Mouse (Mus musculus): ENCODE data around the gene Hexdc.

Gene Hexdc

DNA sequence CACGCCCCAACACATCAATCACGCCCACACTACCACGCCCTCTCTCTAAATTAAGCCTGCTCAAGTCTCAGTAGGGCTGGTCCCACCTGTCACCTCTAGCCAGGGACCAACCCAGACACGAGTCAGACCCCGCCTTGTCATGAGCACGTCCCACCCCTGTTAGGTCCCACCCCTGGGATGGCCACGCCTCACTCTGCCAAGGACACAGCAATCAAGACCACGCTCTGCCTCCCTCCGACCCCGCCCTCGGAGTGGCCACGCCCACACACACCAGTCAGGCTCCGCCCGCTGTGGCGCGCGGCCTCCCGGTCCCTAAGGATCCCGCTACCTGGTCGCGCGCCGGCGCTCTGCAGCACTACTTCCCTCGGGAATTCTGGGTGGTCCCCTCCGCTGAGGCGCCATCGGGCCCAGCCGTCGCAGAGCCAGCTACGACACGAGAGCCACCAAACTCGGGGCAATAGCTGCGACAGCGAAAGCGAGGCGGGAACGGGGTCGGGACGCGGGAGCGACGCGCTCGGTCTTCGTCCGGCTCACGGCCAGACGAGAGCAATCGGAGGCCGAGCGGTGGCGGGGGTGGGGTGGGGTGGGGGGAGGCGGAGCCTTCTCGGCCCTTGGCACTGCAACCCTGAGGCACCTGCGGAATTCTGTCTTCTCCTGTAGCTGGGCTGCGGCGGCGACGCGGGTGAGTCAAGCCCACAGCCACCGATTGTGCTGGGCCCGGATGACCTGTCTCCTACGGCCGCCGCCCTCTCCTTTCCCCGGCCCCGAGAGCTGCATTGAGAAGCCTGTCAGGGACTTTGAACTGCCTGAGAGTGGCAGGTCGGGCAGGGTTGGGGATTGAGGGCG lies at the start of gene Hexdc, which contains the start of gene Ogfod3:
TSS of gene Hexdc (plus strand) at position 273 of the 846 bp plus-strand sequence.
TSS of gene Ogfod3 (minus strand) at position 551 of the 846 bp plus-strand sequence.
- in situ Hi-C loops (cut with MboI; ENCODE audit: low sequenced_read_pairs) = no loop called here

DNA sequence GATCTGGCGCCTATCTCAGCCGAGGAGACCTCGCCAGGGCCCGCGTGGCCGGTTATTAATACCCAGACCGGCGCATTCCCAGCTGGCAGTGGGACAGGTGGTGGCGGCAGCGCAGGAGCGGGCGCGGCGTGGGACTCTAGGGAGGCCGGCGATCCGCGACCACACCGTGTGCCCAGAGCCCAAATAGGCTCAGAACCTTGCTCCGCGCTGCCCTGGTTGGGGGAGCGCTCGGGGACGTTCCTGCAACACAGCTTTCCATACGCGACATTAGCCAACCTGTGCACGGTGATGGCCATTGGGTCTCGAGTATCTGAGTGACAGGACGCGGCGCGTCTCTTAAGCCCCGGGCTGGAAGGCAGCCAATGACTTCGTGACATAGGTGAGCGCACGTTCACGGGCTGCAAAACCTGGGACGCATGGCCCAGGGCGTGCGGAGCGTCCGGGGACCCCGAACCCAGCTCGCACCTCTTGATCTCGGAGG lies 47.8 kb upstream of the Hexdc start:
- in situ Hi-C loops (cut with MboI; ENCODE audit: low sequenced_read_pairs) = no loop called here

DNA sequence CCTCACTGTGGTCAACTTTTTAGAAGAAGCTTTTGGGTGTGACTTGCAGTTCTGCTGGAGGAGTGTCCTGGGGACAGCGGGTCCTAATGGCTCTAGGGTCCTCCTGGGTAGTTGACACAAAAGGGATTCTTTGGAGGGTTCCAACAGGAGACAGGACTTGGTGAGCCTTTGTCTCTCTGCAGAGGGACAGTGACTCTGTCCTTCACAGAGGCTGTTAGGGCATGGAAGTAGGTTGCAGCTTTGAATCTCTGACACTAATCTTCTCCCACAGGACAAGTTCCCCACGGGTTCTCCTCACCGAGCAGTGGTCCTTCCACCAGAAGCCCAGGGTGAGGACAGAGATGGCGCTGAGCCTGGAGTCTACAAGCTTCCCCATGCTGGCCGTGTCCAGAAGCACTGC lies 44.3 kb upstream of the Hexdc start, which contains the start of gene Uts2r:
TSS of gene Uts2r (plus strand) at position 301 of the 400 bp plus-strand sequence.
- in situ Hi-C loops (cut with MboI; ENCODE audit: low sequenced_read_pairs) = no loop called here

DNA sequence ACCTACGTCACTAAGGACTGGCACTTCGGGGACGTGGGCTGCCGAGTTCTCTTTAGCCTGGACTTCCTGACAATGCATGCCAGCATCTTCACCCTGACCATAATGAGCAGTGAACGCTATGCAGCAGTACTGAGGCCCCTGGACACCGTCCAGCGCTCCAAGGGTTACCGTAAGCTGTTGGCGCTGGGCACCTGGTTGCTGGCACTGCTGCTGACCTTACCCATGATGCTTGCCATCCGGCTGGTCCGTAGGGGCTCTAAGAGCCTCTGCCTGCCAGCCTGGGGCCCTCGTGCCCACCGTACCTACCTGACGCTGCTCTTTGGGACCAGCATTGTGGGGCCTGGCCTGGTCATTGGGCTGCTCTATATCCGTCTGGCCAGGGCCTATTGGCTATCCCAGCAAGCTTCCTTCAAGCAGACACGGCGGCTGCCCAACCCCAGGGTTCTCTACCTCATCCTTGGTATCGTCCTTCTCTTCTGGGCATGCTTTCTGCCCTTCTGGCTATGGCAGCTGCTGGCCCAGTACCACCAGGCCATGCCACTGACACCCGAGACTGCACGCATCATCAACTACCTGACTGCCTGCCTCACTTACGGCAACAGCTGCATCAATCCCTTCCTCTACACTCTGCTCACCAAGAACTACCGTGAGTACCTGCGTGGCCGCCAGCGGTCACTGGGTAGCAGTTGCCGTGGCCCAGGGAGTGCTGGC lies 43.4 kb upstream of the Hexdc start:
- in situ Hi-C loops (cut with MboI; ENCODE audit: low sequenced_read_pairs) = no loop called here

DNA sequence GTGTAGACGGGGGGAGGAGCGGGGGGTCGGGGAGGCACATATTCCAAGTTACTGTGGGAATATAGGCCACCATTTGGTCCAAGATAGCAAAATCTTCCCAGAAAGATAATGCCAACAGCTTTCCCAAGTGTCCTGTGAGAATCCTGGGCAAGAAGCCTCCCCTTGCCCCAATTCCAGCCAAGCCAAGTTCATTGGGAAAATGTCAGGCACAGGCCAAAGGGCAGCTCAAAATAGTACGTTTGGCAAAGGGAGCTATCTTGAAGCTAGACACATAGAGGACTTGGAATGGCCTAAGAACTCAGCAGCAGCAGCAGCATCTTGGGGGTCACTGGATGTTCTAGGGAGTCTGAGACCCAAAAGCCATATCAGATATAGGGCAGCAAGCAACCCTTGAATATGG lies 40.5 kb upstream of the Hexdc start:
- in situ Hi-C loops (cut with MboI; ENCODE audit: low sequenced_read_pairs) = no loop called here

DNA sequence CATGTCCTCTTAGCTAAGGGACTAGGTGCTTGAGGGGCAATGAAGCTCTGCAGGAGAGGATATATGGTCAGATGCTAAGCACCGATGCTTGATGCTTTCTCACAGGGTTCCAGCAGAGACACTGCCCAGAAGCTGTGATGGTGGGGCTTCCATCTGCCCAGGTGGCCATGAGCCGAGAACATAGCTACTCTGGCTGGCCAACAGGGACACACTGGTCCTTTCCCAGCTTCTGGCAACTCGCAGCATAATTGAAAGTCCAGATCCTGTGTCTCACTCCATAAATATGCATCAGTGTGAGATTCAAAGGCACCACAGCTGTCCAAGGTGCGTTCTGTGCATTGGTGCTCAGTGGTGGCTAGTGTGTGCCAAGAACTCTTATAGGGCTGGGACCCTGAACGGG lies 31.0 kb upstream of the Hexdc start:
- in situ Hi-C loops (cut with MboI; ENCODE audit: low sequenced_read_pairs) = no loop called here

DNA sequence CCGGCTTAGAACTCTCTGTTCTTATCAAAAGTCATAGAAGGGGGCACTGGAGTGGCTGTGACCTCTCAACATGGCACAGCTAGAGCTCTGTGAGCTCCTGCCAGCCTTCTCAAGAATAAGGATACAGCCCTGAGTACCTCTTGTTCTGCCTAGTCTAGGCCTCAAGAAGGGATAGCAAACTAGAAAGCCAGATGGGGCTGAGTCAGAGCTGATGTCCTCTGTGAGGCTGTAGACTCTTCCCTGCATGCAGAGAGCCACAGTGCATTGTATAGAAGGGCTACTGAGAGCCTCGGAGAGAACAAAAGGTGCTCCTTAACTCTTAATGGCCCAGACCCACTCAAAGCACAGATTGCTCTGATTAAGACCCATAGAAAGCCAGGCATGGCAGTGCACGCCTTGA lies 30.0 kb upstream of the Hexdc start:
- in situ Hi-C loops (cut with MboI; ENCODE audit: low sequenced_read_pairs) = no loop called here

DNA sequence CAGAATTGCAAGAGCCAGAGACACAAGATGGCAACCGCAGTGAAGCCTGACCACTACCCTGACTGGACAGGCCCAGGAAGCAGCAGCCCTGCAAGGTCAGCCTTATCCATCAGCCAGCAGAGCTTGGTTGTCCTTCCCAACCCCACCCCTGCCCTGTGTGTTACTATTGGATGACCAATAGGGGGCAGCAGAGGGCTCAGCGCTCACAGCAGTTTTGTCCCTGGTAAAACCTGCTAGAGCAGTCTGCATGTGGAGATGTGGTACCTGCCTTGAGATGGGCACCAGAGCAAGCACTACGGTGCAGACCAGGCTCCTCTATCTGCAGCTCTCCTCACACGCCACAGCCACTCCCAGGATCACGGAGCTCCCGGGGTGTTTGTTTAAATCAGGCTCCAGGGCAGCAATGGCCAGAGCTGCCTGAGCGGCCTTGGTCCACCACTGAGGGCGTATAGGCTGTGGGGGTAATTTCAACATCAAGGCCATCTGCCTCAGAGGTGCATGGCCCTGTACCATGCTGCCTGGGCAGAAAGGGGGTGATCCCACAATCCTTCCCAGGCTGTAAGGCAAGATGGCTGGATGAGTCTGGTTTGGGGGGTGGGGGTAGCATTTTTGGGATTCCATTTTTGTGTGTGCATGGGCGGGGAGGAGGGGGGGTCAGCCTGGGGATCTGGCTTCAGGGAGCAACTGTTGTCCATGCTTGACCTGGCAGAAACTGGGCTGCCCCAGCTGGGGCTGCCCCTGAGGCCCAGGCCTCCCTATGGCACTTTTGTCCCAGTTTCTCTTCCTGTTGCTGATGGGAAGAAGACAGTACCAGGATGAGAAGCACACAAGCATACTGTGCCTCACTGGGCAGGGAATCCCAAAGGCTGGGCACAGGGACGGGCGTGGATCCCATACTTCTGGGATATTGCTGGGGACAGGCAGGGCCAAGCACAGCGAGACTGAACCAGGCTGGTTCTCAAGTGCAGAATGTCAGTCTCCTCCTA lies 27.7 kb upstream of the Hexdc start:
- in situ Hi-C loops (cut with MboI; ENCODE audit: low sequenced_read_pairs) = no loop called here

DNA sequence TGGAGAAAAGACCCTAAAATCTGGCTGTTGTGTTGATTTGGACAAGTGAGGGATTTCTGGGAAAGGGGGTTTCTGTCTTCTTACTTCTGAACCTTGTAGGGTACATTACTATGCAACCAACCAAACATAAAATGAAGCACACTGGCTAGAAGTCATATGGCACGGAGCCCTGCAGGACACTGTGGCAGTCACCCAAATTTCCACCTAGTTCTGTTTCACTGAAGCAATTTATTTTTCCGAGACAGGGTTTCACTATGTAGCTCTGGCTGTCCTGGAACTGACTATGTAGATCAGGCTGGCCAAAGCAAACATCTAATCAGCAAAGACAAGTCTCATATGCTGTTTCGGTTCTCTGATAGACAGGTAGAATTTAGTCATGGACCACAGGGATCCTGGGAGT lies 14.6 kb upstream of the Hexdc start:
- in situ Hi-C loops (cut with MboI; ENCODE audit: low sequenced_read_pairs) = no loop called here

DNA sequence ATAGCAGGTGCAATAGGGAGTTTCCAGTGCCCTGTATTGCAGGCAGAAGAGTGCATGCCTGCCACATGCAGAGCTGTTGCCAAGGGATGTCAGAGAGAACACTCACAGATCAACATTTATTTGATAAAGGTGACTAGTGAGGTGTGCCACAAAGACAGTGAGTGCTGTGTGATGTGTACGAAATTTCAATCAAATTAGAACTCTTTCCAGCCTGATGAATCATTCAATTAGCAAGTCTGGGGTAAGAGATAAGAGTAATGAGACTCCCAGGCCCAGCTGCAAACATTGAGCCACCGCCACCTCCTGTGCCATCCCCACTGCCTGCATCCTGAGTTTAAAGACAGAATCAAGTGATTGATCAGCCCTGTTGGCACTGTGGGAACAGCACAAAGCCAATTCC lies 11.5 kb upstream of the Hexdc start:
- in situ Hi-C loops (cut with MboI; ENCODE audit: low sequenced_read_pairs) = no loop called here

DNA sequence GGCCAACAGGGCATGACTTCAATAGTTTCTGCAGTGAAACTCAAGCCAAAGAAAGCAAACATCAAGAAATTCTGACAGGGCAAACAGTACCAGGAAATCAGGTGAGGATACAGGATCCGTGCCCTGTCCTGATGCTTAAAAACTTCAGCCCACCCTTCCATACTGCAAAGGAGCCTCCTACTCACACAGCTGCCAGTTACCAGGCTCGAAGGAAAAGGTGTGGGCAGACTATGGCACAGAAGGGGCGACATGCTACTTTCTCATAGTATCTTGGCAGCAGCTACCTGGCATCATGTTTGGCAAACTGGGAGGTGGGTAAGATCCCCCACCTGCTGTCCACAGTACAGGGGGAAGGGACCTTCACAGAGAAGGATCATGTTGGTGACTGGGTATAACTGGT lies 10.8 kb upstream of the Hexdc start:
- in situ Hi-C loops (cut with MboI; ENCODE audit: low sequenced_read_pairs) = no loop called here

DNA sequence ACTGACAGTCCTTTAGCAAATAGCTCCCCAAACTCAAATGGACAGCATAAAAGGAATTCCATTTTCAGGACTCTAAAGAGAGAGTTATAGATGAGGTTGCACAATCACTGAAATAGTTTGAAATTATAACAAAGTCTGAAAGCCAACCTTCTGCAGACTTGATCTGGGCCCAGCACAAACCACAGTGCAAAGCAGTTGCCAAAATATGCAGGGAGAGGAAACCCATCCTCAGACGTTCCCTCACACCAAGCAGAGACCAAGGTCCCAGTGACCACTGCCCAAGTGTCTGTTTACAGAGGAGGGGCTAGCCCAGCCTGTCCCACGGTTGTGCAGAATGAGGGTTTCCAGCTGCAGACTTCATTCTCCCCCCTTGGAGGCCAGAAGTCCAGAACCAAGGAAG lies 5.6 kb upstream of the Hexdc start:
- in situ Hi-C loops (cut with MboI; ENCODE audit: low sequenced_read_pairs) = no loop called here

DNA sequence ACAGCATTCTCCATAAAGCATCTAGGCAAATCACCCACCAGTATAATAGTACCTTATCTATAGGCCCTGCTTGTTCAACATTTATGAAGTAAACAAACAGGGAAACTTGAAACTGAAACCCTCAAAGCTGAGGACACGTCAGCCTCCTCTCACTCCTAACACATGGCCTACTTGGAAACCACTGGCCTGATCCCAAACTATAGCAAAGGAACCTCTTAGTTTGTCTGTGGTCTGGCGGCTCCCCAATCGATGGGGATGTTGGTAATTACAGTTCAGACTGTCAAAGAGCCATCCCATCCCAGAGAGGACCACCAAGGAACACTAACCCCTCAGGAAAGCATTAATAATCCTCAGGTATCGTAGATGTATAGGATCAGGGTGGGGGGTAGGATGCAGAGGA lies 4.4 kb upstream of the Hexdc start:
- in situ Hi-C loops (cut with MboI; ENCODE audit: low sequenced_read_pairs) = no loop called here

DNA sequence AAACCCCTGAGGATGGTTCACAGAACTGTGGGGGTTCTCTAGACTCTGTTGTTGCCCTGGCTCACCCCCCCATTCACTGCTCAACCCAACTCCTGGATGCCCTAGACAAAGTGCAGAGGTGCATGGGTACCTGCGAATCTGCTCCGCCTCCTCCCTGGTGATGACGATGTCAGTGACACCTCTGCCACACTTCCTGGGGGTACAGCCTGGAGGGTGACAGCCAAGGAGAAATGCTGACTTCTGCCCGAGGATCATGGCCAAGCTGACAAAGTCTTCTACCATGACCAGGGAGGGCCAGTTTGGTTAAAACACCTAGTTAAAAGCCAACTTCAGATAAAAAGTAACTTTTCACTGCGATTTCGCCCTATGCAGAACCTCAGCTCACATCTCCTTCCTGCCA lies 3.5 kb upstream of the Hexdc start:
- in situ Hi-C loops (cut with MboI; ENCODE audit: low sequenced_read_pairs) = no loop called here

DNA sequence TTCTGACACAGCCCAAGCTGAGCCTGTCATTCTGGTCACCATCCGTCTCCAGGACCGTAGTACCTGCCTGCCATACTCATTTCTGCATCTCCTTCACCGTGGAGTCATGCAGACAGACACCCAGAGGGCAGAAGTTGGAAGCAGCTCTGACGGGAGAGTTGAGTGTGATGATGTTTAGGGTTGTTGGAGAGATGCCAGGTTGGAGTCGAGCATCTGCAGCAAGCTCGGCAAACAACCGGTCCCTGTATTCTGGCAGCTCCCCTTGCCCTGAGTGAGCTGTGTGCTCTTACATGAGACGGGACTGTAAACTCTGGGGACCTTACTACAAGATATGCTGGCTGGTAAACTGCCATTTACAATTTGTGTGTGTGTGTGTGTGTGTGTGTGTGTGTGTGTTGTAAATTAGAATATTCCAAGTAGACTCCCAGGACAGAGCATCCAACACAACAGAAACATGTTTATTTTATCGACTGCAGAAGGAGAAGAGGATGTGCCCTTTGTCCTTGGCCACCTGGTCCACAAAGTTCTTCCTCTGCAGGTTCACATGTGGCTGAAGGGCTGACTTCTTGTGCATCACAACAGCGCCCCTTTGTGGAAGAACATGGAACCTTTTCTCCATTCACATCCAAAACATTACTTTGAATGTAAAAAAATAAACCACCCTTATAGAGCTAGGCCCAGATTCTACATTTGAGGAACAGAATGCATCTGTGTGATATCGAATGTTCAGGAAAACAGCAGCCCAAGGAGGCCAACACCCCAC lies 2.6 kb upstream of the Hexdc start:
- in situ Hi-C loops (cut with MboI; ENCODE audit: low sequenced_read_pairs) = no loop called here

DNA sequence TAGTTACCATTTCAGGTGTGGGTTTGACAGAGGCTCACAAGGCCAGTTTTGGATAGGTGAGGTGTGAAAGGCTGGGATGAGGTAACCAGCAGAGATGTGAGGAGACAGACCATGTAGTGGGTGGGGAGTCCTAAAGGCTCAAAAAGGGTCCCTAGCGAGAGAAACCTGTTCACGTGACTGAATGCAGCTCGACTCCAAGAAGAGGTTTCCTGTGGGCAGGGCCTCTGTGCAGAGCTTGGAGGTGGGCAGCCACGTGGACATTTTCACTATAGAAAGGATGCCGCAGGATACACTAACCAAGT lies 423 bp upstream of the Hexdc start:
- in situ Hi-C loops (cut with MboI; ENCODE audit: low sequenced_read_pairs) = no loop called here

DNA sequence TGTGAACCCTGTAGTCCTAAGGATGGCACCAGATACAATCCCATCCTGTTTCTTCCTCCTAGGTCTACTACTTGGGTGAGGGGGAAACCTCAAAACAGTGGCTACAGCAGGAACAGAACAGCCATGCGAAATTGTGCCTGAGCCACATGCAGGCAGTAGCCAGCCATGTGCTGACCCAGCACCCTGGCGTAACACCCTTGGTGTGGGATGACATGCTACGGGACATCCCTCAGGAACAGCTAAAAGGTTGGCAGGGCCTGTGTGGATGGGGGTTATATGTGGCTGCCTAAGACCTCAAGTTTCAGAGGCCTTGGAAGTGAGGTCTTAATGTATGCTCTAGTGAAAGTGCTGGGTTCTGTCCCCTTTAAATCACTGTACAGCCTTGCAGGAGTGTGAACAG lies 12.6 kb downstream of the Hexdc start:
- in situ Hi-C loops (cut with MboI; ENCODE audit: low sequenced_read_pairs) = no loop called here

DNA sequence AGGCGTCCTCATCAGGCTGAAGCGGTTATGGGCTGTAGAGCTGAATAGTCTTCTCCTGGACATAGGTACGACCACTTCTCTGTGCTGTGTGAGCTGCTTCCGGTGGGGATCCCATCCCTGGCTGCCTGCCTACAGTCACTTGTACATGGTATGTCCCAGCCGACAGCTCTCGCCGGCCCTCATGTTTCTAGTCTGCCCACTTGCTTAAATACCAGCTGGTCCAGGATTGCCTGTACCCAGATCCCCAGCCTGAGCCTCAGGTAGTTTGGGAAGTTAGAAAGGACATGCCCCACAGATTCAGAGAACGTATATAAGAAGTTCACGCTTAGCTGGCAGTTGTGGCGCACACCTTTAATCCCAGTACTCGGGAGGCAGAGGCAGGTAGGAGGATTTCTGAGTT lies 15.5 kb downstream of the Hexdc start:
- in situ Hi-C loops (cut with MboI; ENCODE audit: low sequenced_read_pairs) = no loop called here

DNA sequence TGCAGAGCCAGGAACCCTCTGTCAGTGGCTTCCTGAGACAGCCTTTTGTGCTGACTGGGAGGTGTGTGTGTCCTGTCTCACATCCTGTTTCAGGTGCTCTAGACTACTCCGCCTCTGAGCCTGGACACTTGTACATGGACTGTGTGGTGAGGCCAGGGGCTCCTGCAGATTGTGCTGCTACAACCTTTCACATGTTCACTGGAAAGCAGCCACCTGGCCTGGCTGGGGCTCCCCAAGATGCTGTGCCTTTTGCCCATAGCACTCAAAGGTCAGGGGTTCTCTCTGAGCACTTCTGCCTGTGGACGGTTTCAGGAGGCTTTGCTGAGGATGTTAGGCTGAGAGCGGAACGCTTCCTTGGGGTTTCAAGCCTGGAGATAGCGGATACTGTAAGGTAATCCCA lies 16.5 kb downstream of the Hexdc start:
- in situ Hi-C loops (cut with MboI; ENCODE audit: low sequenced_read_pairs) = no loop called here

DNA sequence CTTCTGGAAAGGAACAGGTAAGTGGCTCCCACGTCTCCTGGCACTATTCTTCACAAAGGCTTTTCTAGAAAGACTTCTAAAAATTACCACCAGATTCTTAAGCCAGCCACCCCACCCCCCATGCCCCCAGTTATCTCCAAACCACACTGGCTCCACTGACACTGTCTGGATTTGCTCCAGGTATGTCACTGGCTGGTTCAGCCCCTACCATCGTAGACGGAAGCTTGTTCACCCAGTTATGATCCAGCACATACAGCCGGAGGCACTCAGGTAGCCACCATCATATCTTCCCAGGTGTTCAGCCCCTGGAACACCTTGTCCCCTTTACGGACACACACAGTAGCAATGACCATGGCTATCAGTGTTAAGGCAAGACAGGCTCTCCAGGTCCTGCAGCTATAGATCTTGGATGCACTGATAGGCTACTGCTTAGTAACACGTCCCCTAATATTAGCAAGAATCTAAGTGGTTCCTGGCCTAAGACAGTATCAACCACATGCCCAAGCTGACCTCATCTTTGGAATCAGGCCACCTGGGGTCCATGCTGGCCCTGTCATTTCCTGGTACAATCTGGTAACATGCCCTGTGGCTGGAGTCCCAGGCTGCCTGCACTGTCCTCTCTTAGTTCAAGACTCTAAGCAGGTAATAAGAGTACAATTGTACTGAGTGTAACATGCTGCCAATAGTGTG lies 17.2 kb downstream of the Hexdc start:
- in situ Hi-C loops (cut with MboI; ENCODE audit: low sequenced_read_pairs) = no loop called here
